Mouse (Mus musculus): ENCODE data around the gene Erg. TPM values are rescaled to one million over a fixed set of nuclear protein-coding genes. Genes with fewer than 3 reads are reported as not detected.

Gene Erg
- total and polyA plus RNA-seq, 3 experiments: 0.11 to 0.81 (median 0.34) TPM

DNA sequence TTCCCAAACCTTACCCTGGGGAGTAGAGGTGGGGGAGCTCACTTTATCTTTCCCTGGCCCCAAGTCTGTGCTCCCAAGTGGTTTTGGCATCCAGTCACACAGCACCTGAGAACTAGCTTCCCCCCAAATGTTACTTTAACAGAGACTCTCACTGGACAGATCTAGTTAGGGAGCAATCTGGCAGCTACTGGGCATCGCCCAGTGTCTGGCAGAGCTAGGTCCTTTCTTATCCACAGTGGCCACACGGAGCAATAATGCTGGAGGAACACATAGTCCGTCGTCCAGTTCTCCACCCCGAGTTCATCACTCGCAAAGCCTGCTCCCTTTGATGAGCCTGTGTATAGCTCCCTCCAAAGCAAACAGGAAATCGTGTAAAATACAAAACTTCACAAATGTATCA is 124.5 kb downstream of the Erg start:
- DNase-seq (ENCODE audit: extremely low read depth): no peak
- Histone ChIP-seq H3K36me3 (replicated peaks in 1 of 2; ENCODE audit: control insufficient read depth in 1 of 2, insufficient read depth in 1 of 2, low read length in 1 of 2) (no peaks in the 10 kb centered on the region), H3K4me3 (replicated peaks in 1 of 3; ENCODE audit: low read depth in 2 of 3, low read length in 2 of 3, poor library complexity in 1 of 3) (no peak overlapping the region), H3K9me3 (replicated peaks; ENCODE audit: low read length) (no peaks in the 10 kb centered on the region), H3K4me2 (ENCODE audit: insufficient read depth, low read depth, poor library complexity, severe bottlenecking) (no peak overlapping the region), H3K27ac (ENCODE audit: insufficient read depth, low read depth) (no peak overlapping the region), H3K4me1 (ENCODE audit: control insufficient read depth in 1 of 2, insufficient read depth in 2 of 2) (no peaks in the 10 kb centered on the region), H3K9ac (ENCODE audit: insufficient read depth, low read depth) (no peak overlapping the region), H3K79me2 (replicated peaks; ENCODE audit: control insufficient read depth, extremely low read depth, insufficient read depth, poor library complexity, severe bottlenecking) (no peaks in the 10 kb centered on the region), H3K27me3 (replicated peaks) (no peaks in the 10 kb centered on the region)
- TF ChIP-seq ELF1 (IDR thresholded peaks at IDR 0.05; ENCODE audit: low read depth, low read length): no peak
- dilution Hi-C loops (cut with MboI; ENCODE audit: extremely low pct_ligation_motif_present, extremely low pct_unique_long_range_greater_than_20kb, low sequenced_read_pairs) (no loop called here), in situ Hi-C loops (cut with MboI; ENCODE audit: low pct_ligation_motif_present, low pct_unique_long_range_greater_than_20kb, low sequenced_read_pairs) (loop anchor here (25.0 kb wide), 1 partner anchor 500 kb away; no protein-coding TSS in a partner anchor)

DNA sequence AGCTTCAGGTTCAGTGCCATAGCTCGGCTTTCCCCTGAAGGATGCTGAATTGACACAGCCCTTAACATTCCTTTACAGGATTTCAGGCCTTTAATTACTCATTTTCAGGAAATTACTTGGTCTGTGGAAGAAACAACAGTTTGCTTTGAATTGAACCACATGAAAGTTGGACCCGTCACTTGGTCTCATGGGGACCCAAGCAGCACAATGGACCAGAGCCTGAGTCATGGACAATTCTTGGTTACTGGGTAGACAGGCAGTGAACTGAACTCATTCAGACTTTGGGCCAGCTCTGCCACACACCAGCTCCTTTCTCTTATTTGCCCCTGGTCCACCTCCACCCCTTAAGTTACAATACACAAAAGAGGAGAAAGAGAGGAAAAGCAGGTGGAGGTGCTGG is 126.1 kb downstream of the Erg start:
- dilution Hi-C loops (cut with MboI; ENCODE audit: extremely low pct_ligation_motif_present, extremely low pct_unique_long_range_greater_than_20kb, low sequenced_read_pairs): no loop called here
- no peaks in the 10 kb centered on the region for H3K9me3 ChIP-seq (replicated peaks; ENCODE audit: low read length)
- no peak overlapping the region for H3K9ac ChIP-seq (ENCODE audit: insufficient read depth, low read depth)
- TF ChIP-seq ETS1 (conservative IDR thresholded peaks at IDR 0.05; ENCODE audit: low read depth, low read length) (no peak), CTCF (conservative IDR thresholded peaks at IDR 0.05 in 1 of 2, IDR thresholded peaks at IDR 0.05 in 1 of 2; ENCODE audit: low read depth in 2 of 2, low read length in 2 of 2) (no peak), MAFK (IDR thresholded peaks at IDR 0.05; ENCODE audit: insufficient replicate concordance, low read length) (no peak), BHLHE40 (IDR thresholded peaks at IDR 0.05; ENCODE audit: low read depth, low read length) (no peak), EP300 (IDR thresholded peaks at IDR 0.05; ENCODE audit: low read length) (no peak), POLR2A (IDR thresholded peaks at IDR 0.05; ENCODE audit: low read depth, low read length) (no peak), SMC3 (IDR thresholded peaks at IDR 0.05; ENCODE audit: low read depth, low read length) (no peak), HCFC1 (IDR thresholded peaks at IDR 0.05; ENCODE audit: low read depth, low read length) (no peak), KAT2A (IDR thresholded peaks at IDR 0.05; ENCODE audit: insufficient replicate concordance, low read length) (no peak), ELF1 (IDR thresholded peaks at IDR 0.05; ENCODE audit: low read depth, low read length) (no peak), ZMIZ1 (IDR thresholded peaks at IDR 0.05; ENCODE audit: low read depth, low read length) (no peak), RAD21 (IDR thresholded peaks at IDR 0.05; ENCODE audit: low read depth, low read length) (no peak), TBP (conservative IDR thresholded peaks at IDR 0.05; ENCODE audit: low read depth, low read length) (no peak), CHD1 (IDR thresholded peaks at IDR 0.05; ENCODE audit: low read depth, low read length) (no peak), JUN (IDR thresholded peaks at IDR 0.05; ENCODE audit: insufficient read depth, low read depth, low read length) (no peak), TCF12 (IDR thresholded peaks at IDR 0.05; ENCODE audit: low read depth, low read length) (no peak), RCOR1 (conservative IDR thresholded peaks at IDR 0.05; ENCODE audit: low read depth, low read length) (no peak), E2F4 (IDR thresholded peaks at IDR 0.05; ENCODE audit: insufficient replicate concordance, low read depth, low read length) (no peak), CHD2 (IDR thresholded peaks at IDR 0.05; ENCODE audit: low read length) (no peak), MAZ (IDR thresholded peaks at IDR 0.05; ENCODE audit: low read depth, low read length) (no peak)
- no peaks in the 10 kb centered on the region for H3K79me2 ChIP-seq (replicated peaks; ENCODE audit: control insufficient read depth, extremely low read depth, insufficient read depth, poor library complexity, severe bottlenecking)
- H3K4me3 ChIP-seq (replicated peaks in 1 of 3; ENCODE audit: low read depth in 2 of 3, low read length in 2 of 3, poor library complexity in 1 of 3): no peak overlapping the region
- H3K4me2 ChIP-seq (ENCODE audit: insufficient read depth, low read depth, poor library complexity, severe bottlenecking): no peak overlapping the region
- no peaks in the 10 kb centered on the region for H3K27me3 ChIP-seq (replicated peaks)
- no peak for DNase-seq (ENCODE audit: extremely low read depth)
- H3K27ac ChIP-seq (ENCODE audit: insufficient read depth, low read depth): no peak overlapping the region
- H3K4me1 ChIP-seq (ENCODE audit: control insufficient read depth in 1 of 2, insufficient read depth in 2 of 2): no peaks in the 10 kb centered on the region
- H3K36me3 ChIP-seq (replicated peaks in 1 of 2; ENCODE audit: control insufficient read depth in 1 of 2, insufficient read depth in 1 of 2, low read length in 1 of 2): no peaks in the 10 kb centered on the region
- in situ Hi-C loops (cut with MboI; ENCODE audit: low pct_ligation_motif_present, low pct_unique_long_range_greater_than_20kb, low sequenced_read_pairs): loop anchor here (25.0 kb wide), 1 partner anchor 502 kb away; no protein-coding TSS in a partner anchor
